Mouse (Mus musculus): ENCODE results near the gene Cir1. TPM values are rescaled to one million over a fixed set of nuclear protein-coding genes. Genes with fewer than 3 reads are reported as not detected.

Cir1 gene
- polyA plus RNA-seq, 1 experiment = 35.5 TPM

DNA sequence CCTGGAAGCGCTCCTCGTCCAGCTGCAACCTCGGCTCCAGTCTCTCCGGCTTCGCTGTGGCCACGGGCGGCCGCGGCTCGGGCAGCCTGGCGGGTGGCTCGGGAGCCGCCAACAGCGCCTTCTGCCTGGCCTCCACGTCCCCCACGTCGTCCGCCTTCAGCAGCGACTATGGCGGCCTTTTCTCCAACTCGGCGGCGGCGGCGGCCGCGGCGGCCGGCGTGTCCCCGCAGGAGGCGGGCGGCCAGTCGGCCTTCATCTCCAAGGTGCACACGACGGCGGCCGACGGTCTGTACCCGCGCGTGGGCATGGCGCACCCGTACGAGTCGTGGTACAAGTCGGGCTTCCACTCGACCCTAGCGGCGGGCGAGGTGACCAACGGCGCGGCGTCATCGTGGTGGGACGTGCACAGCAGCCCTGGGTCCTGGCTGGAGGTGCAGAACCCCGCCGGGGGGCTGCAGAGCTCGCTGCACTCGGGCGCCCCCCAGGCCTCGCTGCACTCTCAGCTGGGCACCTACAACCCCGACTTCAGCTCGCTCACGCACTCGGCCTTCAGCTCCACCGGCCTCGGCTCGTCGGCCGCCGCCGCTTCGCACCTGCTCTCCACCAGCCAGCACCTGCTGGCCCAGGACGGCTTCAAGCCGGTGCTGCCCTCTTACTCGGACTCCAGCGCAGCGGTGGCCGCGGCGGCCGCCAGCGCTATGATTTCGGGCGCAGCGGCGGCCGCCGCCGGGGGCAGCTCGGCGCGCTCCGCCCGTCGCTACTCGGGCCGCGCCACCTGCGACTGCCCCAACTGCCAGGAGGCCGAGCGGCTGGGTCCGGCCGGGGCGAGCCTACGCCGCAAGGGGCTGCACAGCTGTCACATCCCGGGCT is 39.0 kb downstream of the Cir1 start:
- no peak for DNase-seq (ENCODE audit: extremely low spot score in 1 of 2, low spot score in 1 of 2)

GRCm38 (mm10) chr2:73272351-73273248 is 39.9 kb downstream of the Cir1 start:
- no peak for DNase-seq (ENCODE audit: extremely low spot score in 1 of 2, low spot score in 1 of 2)

DNA sequence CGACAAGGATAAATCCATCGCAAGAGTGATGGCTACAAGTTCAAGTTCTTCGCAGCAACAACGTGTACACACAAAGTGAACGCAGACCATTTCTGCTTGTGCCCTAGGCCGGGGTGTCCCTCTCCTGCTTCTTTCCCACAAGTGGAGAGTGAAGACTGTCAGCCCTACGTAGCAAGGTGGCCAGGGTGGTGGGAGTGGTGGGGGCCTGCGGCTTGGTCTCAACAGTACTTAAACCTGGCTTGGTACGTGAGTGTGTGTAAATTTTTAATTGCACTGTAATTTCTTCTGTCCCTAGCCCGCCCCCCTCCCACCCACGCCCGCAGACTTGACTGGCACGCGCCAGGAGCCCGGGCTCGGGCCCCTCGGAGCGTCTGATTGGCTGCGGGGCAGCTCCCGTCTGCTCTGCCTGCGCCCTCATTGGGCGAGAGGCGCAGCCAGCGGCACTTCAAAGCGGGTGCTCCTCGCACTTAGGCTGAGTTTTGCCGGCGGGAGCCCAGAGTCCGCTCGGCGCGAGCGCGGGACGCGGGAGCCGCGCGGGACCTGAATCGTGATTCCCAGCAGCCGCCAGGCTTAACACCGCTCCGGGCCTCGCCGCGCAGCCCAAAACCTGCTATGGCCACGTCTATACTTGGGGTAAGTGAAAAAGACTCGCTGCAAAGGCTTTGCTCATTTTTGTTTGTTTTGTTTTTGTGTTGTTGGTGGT is 40.9 kb downstream of the Cir1 start, which contains the start of gene Sp9:
TSS of gene Sp9 (plus strand) at position 467 of the 703 bp plus-strand sequence.
- no peak for DNase-seq (ENCODE audit: extremely low spot score in 1 of 2, low spot score in 1 of 2)

GRCm38 (mm10) chr2:73270593-73271458 is 41.7 kb downstream of the Cir1 start:
- no peak for DNase-seq (ENCODE audit: extremely low spot score in 1 of 2, low spot score in 1 of 2)

DNA sequence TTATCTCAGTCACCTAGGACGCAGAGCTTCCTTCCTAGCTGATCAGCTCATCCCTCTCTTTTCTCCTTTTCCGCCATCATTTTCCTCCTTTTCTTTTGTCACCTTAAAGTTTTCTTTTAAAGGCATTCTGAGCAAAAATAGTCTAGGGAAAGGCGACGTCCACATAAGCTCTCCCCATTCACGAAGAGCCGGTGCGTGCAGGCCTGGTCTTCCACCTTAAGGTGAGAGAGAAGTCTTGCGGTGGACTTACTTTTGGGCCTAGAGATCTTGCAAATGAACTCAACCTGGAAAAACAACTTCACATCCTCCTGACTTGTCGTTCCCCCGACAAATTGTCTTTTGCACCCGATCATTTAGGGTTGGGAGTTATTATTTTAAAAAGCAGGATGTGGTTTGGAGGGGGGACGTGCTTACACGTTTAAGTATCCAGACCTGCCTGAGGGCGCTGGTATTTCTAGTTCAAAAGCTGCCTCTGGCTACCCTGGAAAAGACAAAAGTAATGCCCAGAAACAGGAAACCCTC is 42.4 kb downstream of the Cir1 start:
- no peak for DNase-seq (ENCODE audit: extremely low spot score in 1 of 2, low spot score in 1 of 2)

- DNase-seq (ENCODE audit: extremely low spot score in 1 of 2, low spot score in 1 of 2) = no peak
These were observed 42.8 kb downstream of the Cir1 start for GRCm38 (mm10) chr2:73269666-73270065.

- no peak for DNase-seq (ENCODE audit: extremely low spot score in 1 of 2, low spot score in 1 of 2)
These were observed 43.6 kb downstream of the Cir1 start for GRCm38 (mm10) chr2:73268836-73269395.

DNA sequence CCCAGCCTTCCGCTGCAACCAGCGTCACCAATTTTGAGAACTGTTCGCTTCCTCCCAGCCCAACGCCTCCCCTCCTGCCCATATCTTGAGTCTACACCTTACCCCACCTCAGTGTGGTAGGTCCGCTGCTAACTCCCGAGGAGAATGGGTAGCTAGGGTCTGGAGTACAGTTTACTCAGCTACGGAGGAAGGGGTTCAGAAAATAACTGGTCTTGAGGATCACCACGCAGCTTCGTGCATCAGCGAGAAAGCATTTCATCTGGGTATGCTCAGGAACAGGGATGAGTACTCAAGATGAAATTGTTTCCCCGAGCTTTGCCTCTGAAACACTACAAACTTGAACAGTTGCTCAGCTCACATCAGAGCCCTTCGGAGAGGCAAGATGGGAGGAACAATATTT is 44.2 kb downstream of the Cir1 start:
- no peak for DNase-seq (ENCODE audit: extremely low spot score in 1 of 2, low spot score in 1 of 2)

DNA sequence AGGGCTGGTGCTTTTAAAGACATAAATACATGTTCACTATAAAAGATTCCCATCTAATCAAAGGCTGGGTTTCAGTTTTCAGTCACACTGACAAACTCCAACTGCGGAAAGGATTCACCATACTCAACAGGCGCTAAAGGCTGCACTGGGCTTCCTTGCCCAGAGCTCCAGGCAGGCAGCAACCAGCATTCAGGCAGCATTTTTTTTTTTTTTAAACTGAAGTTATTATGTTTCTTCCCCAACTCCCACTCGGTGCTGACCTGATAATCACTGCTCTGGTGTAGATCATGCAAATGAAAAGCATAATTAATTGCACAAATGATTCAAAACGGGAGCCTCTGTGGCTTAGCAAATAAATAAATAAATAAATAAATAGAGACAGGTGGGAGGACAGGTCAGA is 44.7 kb downstream of the Cir1 start:
- no peak for DNase-seq (ENCODE audit: extremely low spot score in 1 of 2, low spot score in 1 of 2)

GRCm38 (mm10) chr2:73267231-73267630 is 45.3 kb downstream of the Cir1 start:
- DNase-seq (ENCODE audit: extremely low spot score in 1 of 2, low spot score in 1 of 2) = no peak

DNA sequence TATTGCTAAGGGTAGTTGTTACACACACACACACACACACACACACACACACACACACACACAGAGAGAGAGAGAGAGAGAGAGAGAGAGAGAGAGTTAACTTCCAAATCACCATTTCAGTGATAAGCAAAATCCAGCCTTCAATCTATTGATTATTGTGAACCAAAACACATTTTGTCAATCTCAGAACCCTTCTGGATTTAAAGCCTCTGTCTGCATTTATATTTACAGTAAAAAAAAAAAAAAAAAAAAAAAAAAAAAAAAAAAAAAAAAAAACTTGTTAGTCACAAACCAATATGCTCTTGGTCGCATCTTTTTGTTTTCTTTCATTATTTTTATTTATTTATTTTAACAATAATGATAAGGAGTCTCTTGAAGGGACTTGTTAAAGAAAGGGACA is 45.9 kb downstream of the Cir1 start:
- no peak for DNase-seq (ENCODE audit: extremely low spot score in 1 of 2, low spot score in 1 of 2)

GRCm38 (mm10) chr2:73266011-73266410 is 46.5 kb downstream of the Cir1 start:
- no peak for DNase-seq (ENCODE audit: extremely low spot score in 1 of 2, low spot score in 1 of 2)

GRCm38 (mm10) chr2:73264611-73265195 is 47.8 kb downstream of the Cir1 start:
- DNase-seq (ENCODE audit: extremely low spot score in 1 of 2, low spot score in 1 of 2) = no peak

- no peak for DNase-seq (ENCODE audit: extremely low spot score in 1 of 2, low spot score in 1 of 2)
These were observed 48.5 kb downstream of the Cir1 start for GRCm38 (mm10) chr2:73263794-73264610.

- DNase-seq (ENCODE audit: extremely low spot score in 1 of 2, low spot score in 1 of 2) = no peak
These were observed 49.2 kb downstream of the Cir1 start for GRCm38 (mm10) chr2:73263172-73263765.

GRCm38 (mm10) chr2:73248701-73249100 is 63.8 kb downstream of the Cir1 start:
- no peak for DNase-seq (ENCODE audit: extremely low spot score in 1 of 2, low spot score in 1 of 2)

GRCm38 (mm10) chr2:73241299-73241698 is 71.2 kb downstream of the Cir1 start:
- no peak for DNase-seq (ENCODE audit: extremely low spot score in 1 of 2, low spot score in 1 of 2)

All from frontal cortex, adult 2 months (tissue).